Comparison of ENCODE assay signal across 8 mouse cellular contexts in genomic region chr10:18431546-18431945, GRCm38 (mm10).
DNase-seq lines count a peak whose midpoint lies in the region; ATAC-seq and TF ChIP-seq lines count a peak whose summit lies in the region.

No protein-coding gene starts in this region.

- H3ac ChIP-seq in myocyte (ENCODE audit: control insufficient read depth, insufficient read length), result no peak overlapping the region

- H3K4me3 ChIP-seq in heart, embryonic 15.5 days, result peak overlapping the region; percentile 54
- peak overlapping the region; percentile 41; the same call in 1 of the 2 replicates for H3K4me3 ChIP-seq in liver, postnatal 0 days (ENCODE audit: low read depth, low read length)
- H3K4me3 ChIP-seq in cortical plate, adult 2 months (ENCODE audit: insufficient read depth, low read length), result peak overlapping the region; percentile 23; the same call in 1 of the 2 replicates
- H3K4me3 ChIP-seq in myocyte, result peak overlapping the region; percentile 31

- DNase-seq in heart, postnatal 36 days, result no peak
- no peak for DNase-seq in liver, postnatal 0 days
- DNase-seq in liver, result no peak
- DNase-seq in spleen, adult 12 weeks (ENCODE audit: low spot score), result no peak
- DNase-seq in left cerebral cortex, adult 18-20 months (ENCODE audit: low spot score in 2 of 2), result no peak

- TF ChIP-seq POLR2A in cortical plate, adult 2 months (IDR thresholded peaks at IDR 0.05; ENCODE audit: extremely low read depth, insufficient read depth, low read length), result no peak
- TF ChIP-seq POLR2A in myocyte (IDR thresholded peaks at IDR 0.05; ENCODE audit: insufficient read length, low read depth), result no peak

- H3K79me2 ChIP-seq in myocyte (ENCODE audit: control insufficient read depth, insufficient read depth), result peaks cover 35% of the 10 kb centered on the region

- intact Hi-C loops in heart, postnatal 36 days (cut with DNase I), result loop anchor here (2.0 kb wide), 2 partner anchors 21 to 25 kb away; no protein-coding TSS in a partner anchor

- H3K4me1 ChIP-seq in heart, embryonic 15.5 days (replicated peaks), result peaks cover 55% of the 10 kb centered on the region
- H3K4me1 ChIP-seq in liver, postnatal 0 days (ENCODE audit: insufficient read depth), result peaks cover 12% of the 10 kb centered on the region
- peaks cover 2% of the 10 kb centered on the region for H3K4me1 ChIP-seq in cortical plate, adult 2 months (ENCODE audit: control insufficient read depth, insufficient read depth, low read length)

- peak overlapping the region; percentile 56 for H3K9ac ChIP-seq in heart, embryonic 15.5 days
- H3K9ac ChIP-seq in liver, postnatal 0 days (replicated peaks), result no peak overlapping the region

- peak overlapping the region; percentile 93 for H3K27ac ChIP-seq in heart, embryonic 15.5 days
- H3K27ac ChIP-seq in liver, postnatal 0 days (ENCODE audit: low read depth), result no peak overlapping the region
- H3K27ac ChIP-seq in cortical plate, adult 2 months (ENCODE audit: insufficient read depth, low read length), result no peak overlapping the region

- TF ChIP-seq CTCF in liver, postnatal 0 days (IDR thresholded peaks at IDR 0.05; ENCODE audit: low read depth), result no peak
- no peak for TF ChIP-seq CTCF in cortical plate, adult 2 months (IDR thresholded peaks at IDR 0.05; ENCODE audit: extremely low read depth, insufficient read depth, low read length)

- TF ChIP-seq EP300 in liver, postnatal 0 days (IDR thresholded peaks at IDR 0.05; ENCODE audit: low read depth), result no peak

- 23% methylated on average over 3 of the region's 3 CpGs for WGBS in heart, embryonic 15.5 days
- WGBS in liver, postnatal 0 days (ENCODE audit: insufficient replicate concordance), result 68% methylated on average over 3 of the region's 3 CpGs

- peak overlapping the region; percentile 80 for H3K4me2 ChIP-seq in heart, embryonic 15.5 days
- H3K4me2 ChIP-seq in liver, postnatal 0 days (ENCODE audit: low read depth, low read length), result peak overlapping the region; percentile 72
- H3K4me2 ChIP-seq in myocyte (ENCODE audit: low read depth), result peak overlapping the region; percentile 87

- ATAC-seq in heart, embryonic 15.5 days (replicated peaks; ENCODE audit: insufficient number of reproducible peaks, insufficient read depth, low FRiP score, low read depth), result 0 out of 2 replicates have a peak, but pooled peaks have one; percentile 37
- no peak for ATAC-seq in liver, postnatal 0 days

- no peaks in the 10 kb centered on the region for H3K27me3 ChIP-seq in heart, embryonic 15.5 days
- no peaks in the 10 kb centered on the region for H3K27me3 ChIP-seq in liver, postnatal 0 days (ENCODE audit: insufficient read depth, low read length)
- no peaks in the 10 kb centered on the region for H3K27me3 ChIP-seq in myocyte (ENCODE audit: control insufficient read depth, insufficient read depth, insufficient read length)

- peaks cover 10% of the 10 kb centered on the region; the same call in 1 of the 2 replicates for H3K36me3 ChIP-seq in heart, embryonic 15.5 days
- no peaks in the 10 kb centered on the region for H3K36me3 ChIP-seq in liver, postnatal 0 days (replicated peaks; ENCODE audit: insufficient read depth, low read length)
- H3K36me3 ChIP-seq in myocyte (ENCODE audit: control insufficient read depth, insufficient read depth), result no peaks in the 10 kb centered on the region

- peaks cover 2% of the 10 kb centered on the region; the same call in 1 of the 2 replicates for H3K9me3 ChIP-seq in heart, embryonic 15.5 days (replicated peaks)
- no peaks in the 10 kb centered on the region for H3K9me3 ChIP-seq in liver, postnatal 0 days (ENCODE audit: low read length)

TF ChIP-seq in myocyte, 11 proteins besides CTCF, POLR2A, EP300 and RAD21:
- no peak for TF ChIP-seq SRF (IDR thresholded peaks at IDR 0.05; ENCODE audit: control insufficient read depth, insufficient read length, low read depth)
- TF ChIP-seq POLR2AphosphoS2 (IDR thresholded peaks at IDR 0.05; ENCODE audit: insufficient read length, low read depth), result no peak
- no peak for TF ChIP-seq E2F4 (IDR thresholded peaks at IDR 0.05; ENCODE audit: insufficient read depth)
- no peak for TF ChIP-seq USF1 (IDR thresholded peaks at IDR 0.05; ENCODE audit: low read depth)
TF ChIP-seq in myocyte: peak in this region for 0.
